Mouse (Mus musculus) forebrain, postnatal 0 days (tissue): ENCODE results near the gene Zmynd8. TPM values are rescaled to one million over a fixed set of nuclear protein-coding genes. Genes with fewer than 3 reads are reported as not detected.
"Not testable (repeated sequence)": the region's sequence is repeated elsewhere in the genome, so short reads cannot be mapped to it uniquely, and the experiment has no call there.

Experiments used
- ATAC-seq: fragments of 200-750 bp; cut with Nextera tagmentation; 2 replicates; pipeline ENCODE4 v1.8.0; 2017; ENCODE audit warnings: mild to moderate bottlenecking, moderate library complexity
- DNase-seq: peaks from one replicate; pipeline ENCODE4 v3.0.0-alpha.2; 2015
- H3K27ac ChIP-seq: fragments of 300-500 bp; sonication (generic); 2 replicates; pipeline ENCODE4 v1.5.1; 2014; ENCODE audit warnings: low read depth, mild to moderate bottlenecking, antibody characterized with exemption, low read length, moderate library complexity, mixed read lengths
- H3K27me3 ChIP-seq: fragments of 300-500 bp; sonication (generic); 2 replicates; pipeline ENCODE4 v1.6.1; 2014; ENCODE audit warnings: mild to moderate bottlenecking, low read length, mixed read lengths; ENCODE audit not compliant: insufficient read depth
- H3K36me3 ChIP-seq: fragments of 300-500 bp; sonication (generic); 2 replicates; pipeline ENCODE4 v1.6.1; 2014; ENCODE audit warnings: mild to moderate bottlenecking, moderate library complexity; ENCODE audit not compliant: insufficient read depth
- H3K4me1 ChIP-seq: fragments of 300-500 bp; sonication (generic); 2 replicates; pipeline ENCODE4 v1.6.1; 2014; ENCODE audit warnings: antibody characterized with exemption; ENCODE audit not compliant: insufficient read depth
- H3K4me2 ChIP-seq: fragments of 300-500 bp; sonication (generic); 2 replicates; pipeline ENCODE4 v1.6.1; 2014; ENCODE audit warnings: low read depth, mild to moderate bottlenecking, moderate library complexity
- H3K4me3 ChIP-seq: fragments of 300-500 bp; sonication (generic); 2 replicates; pipeline ENCODE4 v1.5.1; 2014; ENCODE audit warnings: low read depth, low read length, mixed read lengths
- H3K9ac ChIP-seq: fragments of 300-500 bp; sonication (generic); 2 replicates; pipeline ENCODE4 v1.6.1; 2014; ENCODE audit warnings: mild to moderate bottlenecking
- H3K9me3 ChIP-seq: fragments of 300-500 bp; sonication (generic); 2 replicates; pipeline ENCODE4 v1.6.1; 2016; ENCODE audit warnings: low read length
- CTCF ChIP-seq: sonication (generic); IDR thresholded peaks from 2 replicates; pipeline ENCODE4 v1.5.1; 2016; ENCODE audit warnings: antibody characterized with exemption, control low read depth, low read depth
- WGBS: fragments of 180-500 bp; shearing (Covaris S2); extraction: QIAGEN DNeasy Blood & Tissue Kit; methylation state at CpG from one replicate; pipeline ENCODE4 v1.1.7; 2014; 5-methylcytosine and 5-hydroxymethylcytosine counted together
- polyA plus RNA-seq: library from polyadenylated mRNA; unstranded; fragments of >200 nt; fragmentation: Nextera tagmentation; extraction: Ambion mirVana; gene quantifications from 2 replicates; pipeline ENCODE4 v1.2.1, GENCODE M21; 2015
- total RNA-seq: library from RNA; depleted of rRNA; stranded (reverse); fragments of >200 nt; gene quantifications from 2 replicates; pipeline ENCODE4 v1.2.3, GENCODE M21; 2014

Zmynd8 gene
- total and polyA plus RNA-seq, 2 experiments from 2014 or later = 45.7 to 63.5 TPM

GRCm38 (mm10) chr2:165815103-165815880 is 83.5 kb downstream of the Zmynd8 start:
- H3K4me2 ChIP-seq = no peak overlapping the region
- WGBS = 80% methylated on average over 26 of the region's 28 CpGs
- DNase-seq = no peak
- no peaks in the 10 kb centered on the region for H3K4me1 ChIP-seq
- H3K9me3 ChIP-seq = no peaks in the 10 kb centered on the region
- ATAC-seq = no peak
- no peak overlapping the region for H3K9ac ChIP-seq
- TF ChIP-seq CTCF = no peak
- H3K27ac ChIP-seq = peak overlapping the region; percentile 29; the same call in 1 of the 2 replicates
- peaks cover 62% of the 10 kb centered on the region for H3K36me3 ChIP-seq
- no peaks in the 10 kb centered on the region for H3K27me3 ChIP-seq
- H3K4me3 ChIP-seq = no peak overlapping the region

GRCm38 (mm10) chr2:165812889-165813288 is 85.9 kb downstream of the Zmynd8 start:
- H3K4me2 ChIP-seq = no peak overlapping the region
- no peaks in the 10 kb centered on the region for H3K27me3 ChIP-seq
- H3K36me3 ChIP-seq = peaks cover 68% of the 10 kb centered on the region
- no peaks in the 10 kb centered on the region for H3K9me3 ChIP-seq
- no peak overlapping the region for H3K27ac ChIP-seq
- DNase-seq = no peak
- TF ChIP-seq CTCF = no peak
- no peak overlapping the region for H3K9ac ChIP-seq
- WGBS = 88% methylated on average over 8 of the region's 8 CpGs
- H3K4me3 ChIP-seq = no peak overlapping the region
- ATAC-seq = no peak
- no peaks in the 10 kb centered on the region for H3K4me1 ChIP-seq

DNA sequence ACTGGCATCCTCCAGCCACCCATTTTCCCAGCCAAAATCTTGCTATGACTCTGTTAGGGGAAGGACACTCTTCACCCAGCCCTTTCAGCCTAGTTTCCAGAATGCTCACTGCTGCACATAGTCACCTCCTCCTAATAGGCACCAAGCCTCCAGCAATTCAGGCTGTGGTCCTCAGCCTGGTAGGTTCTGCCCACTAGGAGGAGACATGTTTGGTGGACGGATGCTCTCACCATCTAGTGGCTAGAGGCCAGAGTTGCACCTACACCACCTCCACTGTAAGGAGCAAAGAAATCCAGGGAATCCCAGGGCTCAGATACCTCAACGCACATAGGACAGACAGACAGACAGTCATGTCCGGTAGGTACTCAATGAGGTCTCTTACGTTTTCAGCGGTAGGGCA is 87.3 kb downstream of the Zmynd8 start:
- Histone ChIP-seq H3K4me2 (no peak overlapping the region), H3K9ac (no peak overlapping the region), H3K9me3 (no peaks in the 10 kb centered on the region), H3K4me1 (no peaks in the 10 kb centered on the region), H3K27me3 (no peaks in the 10 kb centered on the region), H3K4me3 (no peak overlapping the region), H3K27ac (no peak overlapping the region), H3K36me3 (peaks cover 73% of the 10 kb centered on the region)
- peak; percentile 90 for TF ChIP-seq CTCF
- DNase-seq (no peak), ATAC-seq (peak; percentile 48)
- WGBS = 69% methylated on average over 5 of the region's 5 CpGs

GRCm38 (mm10) chr2:165809901-165810477 is 88.8 kb downstream of the Zmynd8 start:
- Histone ChIP-seq H3K36me3 (peaks cover 86% of the 10 kb centered on the region), H3K9ac (no peak overlapping the region), H3K4me3 (no peak overlapping the region), H3K9me3 (no peaks in the 10 kb centered on the region), H3K27ac (no peak overlapping the region), H3K4me2 (no peak overlapping the region), H3K27me3 (no peaks in the 10 kb centered on the region), H3K4me1 (no peaks in the 10 kb centered on the region)
- DNase-seq = no peak
- no peak for ATAC-seq
- WGBS = 83% methylated on average over 5 of the region's 5 CpGs
- TF ChIP-seq CTCF = no peak

GRCm38 (mm10) chr2:165809091-165809490 is 89.7 kb downstream of the Zmynd8 start:
- H3K9me3 ChIP-seq = no peaks in the 10 kb centered on the region
- H3K4me2 ChIP-seq = no peak overlapping the region
- DNase-seq (no peak), ATAC-seq (no peak)
- H3K9ac ChIP-seq = no peak overlapping the region
- peaks cover 86% of the 10 kb centered on the region for H3K36me3 ChIP-seq
- no peak overlapping the region for H3K27ac ChIP-seq
- no peak overlapping the region for H3K4me3 ChIP-seq
- 93% methylated on average over 5 of the region's 5 CpGs for WGBS
- no peaks in the 10 kb centered on the region for H3K4me1 ChIP-seq
- TF ChIP-seq CTCF = no peak
- H3K27me3 ChIP-seq = no peaks in the 10 kb centered on the region

DNA sequence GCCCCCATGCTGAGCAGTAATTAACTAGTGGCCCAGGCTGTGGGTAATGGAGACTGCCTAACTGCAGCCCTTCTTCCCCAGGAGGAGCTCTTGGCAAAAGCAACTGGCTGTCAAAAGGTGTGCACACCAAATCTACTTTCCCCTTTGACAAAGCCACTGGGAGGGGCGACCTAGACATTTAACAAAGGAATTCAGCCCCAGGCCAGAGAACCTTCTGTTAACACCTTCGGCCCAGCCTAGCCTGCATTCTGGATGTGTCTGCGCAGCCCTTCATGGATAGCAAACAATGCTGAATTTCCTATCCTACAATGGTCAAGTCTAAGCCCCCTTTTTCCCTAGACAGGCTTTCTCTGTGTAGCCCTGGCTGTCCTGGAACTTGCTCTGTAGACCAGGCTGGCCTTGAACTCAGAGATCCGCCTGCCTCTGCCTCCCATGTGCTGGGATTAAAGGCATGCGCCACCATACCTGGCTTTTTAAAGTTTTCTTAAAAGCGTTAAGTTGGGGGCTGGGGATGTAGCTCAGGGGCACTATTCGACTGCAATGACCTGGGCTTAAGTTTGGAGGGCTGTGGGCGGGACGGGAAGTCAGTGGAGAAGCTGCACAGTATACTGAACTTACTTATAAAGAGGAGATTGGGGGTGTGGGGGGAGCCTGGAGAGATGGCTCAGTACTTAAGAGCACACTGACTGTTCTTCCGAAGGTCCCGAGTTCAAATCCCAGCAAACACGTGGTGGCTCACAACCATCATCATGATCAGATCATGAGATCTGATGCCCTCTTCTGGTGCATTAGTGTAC is 90.4 kb downstream of the Zmynd8 start:
- no peak for TF ChIP-seq CTCF
- H3K4me2 ChIP-seq = no peak overlapping the region
- H3K4me1 ChIP-seq = no peaks in the 10 kb centered on the region
- ATAC-seq (no peak), DNase-seq (no peak)
- H3K27ac ChIP-seq = no peak overlapping the region
- H3K9ac ChIP-seq = no peak overlapping the region
- no peaks in the 10 kb centered on the region for H3K27me3 ChIP-seq
- WGBS = 94% methylated on average over 12 of the region's 12 CpGs
- H3K36me3 ChIP-seq = peaks cover 80% of the 10 kb centered on the region
- no peaks in the 10 kb centered on the region for H3K9me3 ChIP-seq
- no peak overlapping the region for H3K4me3 ChIP-seq

- not testable (repeated sequence) for H3K27ac ChIP-seq, H3K4me3 ChIP-seq, ATAC-seq, DNase-seq, H3K9ac ChIP-seq, H3K27me3 ChIP-seq, H3K4me1 ChIP-seq, H3K4me2 ChIP-seq, H3K9me3 ChIP-seq
- H3K36me3 ChIP-seq = peaks cover 54% of the 10 kb centered on the region
- 91% methylated on average over 3 of the region's 3 CpGs for WGBS
These were observed 98.6 kb downstream of the Zmynd8 start for GRCm38 (mm10) chr2:165800174-165800573.
